Mouse (Mus musculus) thymus, adult 2 months (tissue): Measurements from ENCODE around the gene Gm7694.

Experiments used
- CTCF ChIP-seq: fragments of 200-500 bp; IDR thresholded peaks from 2 replicates; pipeline ENCODE4 v1.5.1; 2012; ENCODE audit warnings: mild to moderate bottlenecking, control low read depth, low read length, moderate library complexity, borderline replicate concordance; ENCODE audit not compliant: control insufficient read depth, poor library complexity, insufficient read depth; ENCODE audit errors: extremely low read depth
- POLR2A ChIP-seq: fragments of 200-500 bp; IDR thresholded peaks from 2 replicates; pipeline ENCODE4 v1.6.1; 2012; ENCODE audit warnings: mild to moderate bottlenecking, low read length, control low read depth, moderate library complexity; ENCODE audit not compliant: control insufficient read depth, poor library complexity, insufficient read depth; ENCODE audit errors: extremely low read depth

GRCm38 (mm10) chr1:170292239-170292951 lies 13.7 kb downstream of the Gm7694 start:
- no peak for TF ChIP-seq CTCF
- TF ChIP-seq POLR2A: no peak
